Mouse (Mus musculus): Measurements from ENCODE around the gene Dhx15. TPM values are rescaled to one million over a fixed set of nuclear protein-coding genes. Genes with fewer than 3 reads are reported as not detected.
A peak's percentile ranks its signal among the peaks of the same experiment; 100 is the strongest.

The Dhx15 gene
- total and polyA plus RNA-seq, 2 experiments, result 16.4 to 65.7 TPM

GRCm38 (mm10) chr5:52119192-52119591 lies 71.1 kb downstream of the Dhx15 start:
- Histone ChIP-seq H3K4me3 (ENCODE audit: insufficient read depth, low read depth, low read length) (no peak overlapping the region), H3K79me2 (ENCODE audit: control insufficient read depth, insufficient read depth, low read length) (no peaks in the 10 kb centered on the region), H3K27me3 (ENCODE audit: control insufficient read depth, insufficient read depth, low read length) (peaks cover 18% of the 10 kb centered on the region), H3K27ac (replicated peaks; ENCODE audit: insufficient read depth, low read depth, low read length) (no peak overlapping the region), H3K9ac (ENCODE audit: low read depth, low read length) (no peak overlapping the region), H3K4me1 (ENCODE audit: control insufficient read depth, insufficient read depth, low read length) (no peaks in the 10 kb centered on the region; the same call in 1 of the 2 replicates), H3K36me3 (ENCODE audit: control insufficient read depth, insufficient read depth, low read length) (no peaks in the 10 kb centered on the region)
- WGBS, result 88% methylated on average over 2 of the region's 2 CpGs
- no peak for DNase-seq (ENCODE audit: extremely low read depth, low read depth, low spot score)
- TF ChIP-seq CTCF (IDR thresholded peaks at IDR 0.05; ENCODE audit: low read depth, low read length) (no peak), POLR2A (IDR thresholded peaks at IDR 0.05; ENCODE audit: extremely low read depth, insufficient read depth, low read length) (no peak)

- no peaks in the 10 kb centered on the region for H3K79me2 ChIP-seq (ENCODE audit: control insufficient read depth, insufficient read depth, low read length)
- DNase-seq (ENCODE audit: extremely low read depth, low read depth, low spot score), result no peak
- 87% methylated on average over 4 of the region's 4 CpGs for WGBS
- H3K4me3 ChIP-seq (ENCODE audit: insufficient read depth, low read depth, low read length), result no peak overlapping the region
- H3K36me3 ChIP-seq (ENCODE audit: control insufficient read depth, insufficient read depth, low read length), result no peaks in the 10 kb centered on the region
- H3K27ac ChIP-seq (replicated peaks; ENCODE audit: insufficient read depth, low read depth, low read length), result no peak overlapping the region
- TF ChIP-seq CTCF (IDR thresholded peaks at IDR 0.05; ENCODE audit: low read depth, low read length) (no peak), POLR2A (IDR thresholded peaks at IDR 0.05; ENCODE audit: extremely low read depth, insufficient read depth, low read length) (no peak)
- no peaks in the 10 kb centered on the region; the same call in 1 of the 2 replicates for H3K4me1 ChIP-seq (ENCODE audit: control insufficient read depth, insufficient read depth, low read length)
- peaks cover 27% of the 10 kb centered on the region for H3K27me3 ChIP-seq (ENCODE audit: control insufficient read depth, insufficient read depth, low read length)
- H3K9ac ChIP-seq (ENCODE audit: low read depth, low read length), result no peak overlapping the region
Observed at GRCm38 (mm10) chr5:52117829-52118228, 72.5 kb downstream of the Dhx15 start.

- no peak overlapping the region for H3K27ac ChIP-seq (replicated peaks; ENCODE audit: insufficient read depth, low read depth, low read length)
- no peaks in the 10 kb centered on the region for H3K36me3 ChIP-seq (ENCODE audit: control insufficient read depth, insufficient read depth, low read length)
- H3K27me3 ChIP-seq (ENCODE audit: control insufficient read depth, insufficient read depth, low read length), result peaks cover 27% of the 10 kb centered on the region
- no peaks in the 10 kb centered on the region for H3K79me2 ChIP-seq (ENCODE audit: control insufficient read depth, insufficient read depth, low read length)
- DNase-seq (ENCODE audit: extremely low read depth, low read depth, low spot score), result no peak
- H3K4me3 ChIP-seq (ENCODE audit: insufficient read depth, low read depth, low read length), result no peak overlapping the region
- 7% methylated on average over 17 of the region's 17 CpGs for WGBS
- TF ChIP-seq CTCF (IDR thresholded peaks at IDR 0.05; ENCODE audit: low read depth, low read length), result no peak
- no peak for TF ChIP-seq POLR2A (IDR thresholded peaks at IDR 0.05; ENCODE audit: extremely low read depth, insufficient read depth, low read length)
- H3K9ac ChIP-seq (ENCODE audit: low read depth, low read length), result no peak overlapping the region
- no peaks in the 10 kb centered on the region; the same call in 1 of the 2 replicates for H3K4me1 ChIP-seq (ENCODE audit: control insufficient read depth, insufficient read depth, low read length)
Observed at GRCm38 (mm10) chr5:52116404-52116803, 73.9 kb downstream of the Dhx15 start.

GRCm38 (mm10) chr5:52115821-52116317 lies 74.4 kb downstream of the Dhx15 start:
- Histone ChIP-seq H3K4me3 (ENCODE audit: insufficient read depth, low read depth, low read length) (peak overlapping the region; percentile 69), H3K36me3 (ENCODE audit: control insufficient read depth, insufficient read depth, low read length) (no peaks in the 10 kb centered on the region), H3K79me2 (ENCODE audit: control insufficient read depth, insufficient read depth, low read length) (no peaks in the 10 kb centered on the region), H3K27ac (replicated peaks; ENCODE audit: insufficient read depth, low read depth, low read length) (no peak overlapping the region), H3K27me3 (ENCODE audit: control insufficient read depth, insufficient read depth, low read length) (peaks cover 27% of the 10 kb centered on the region), H3K4me1 (ENCODE audit: control insufficient read depth, insufficient read depth, low read length) (no peaks in the 10 kb centered on the region; the same call in 1 of the 2 replicates), H3K9ac (ENCODE audit: low read depth, low read length) (peak overlapping the region; percentile 33; the same call in 1 of the 2 replicates)
- DNase-seq (ENCODE audit: extremely low read depth, low read depth, low spot score), result peak; percentile 5
- WGBS, result under 1% methylated on average over 43 of the region's 53 CpGs
- peak; percentile 52 for TF ChIP-seq CTCF (IDR thresholded peaks at IDR 0.05; ENCODE audit: low read depth, low read length)
- TF ChIP-seq POLR2A (IDR thresholded peaks at IDR 0.05; ENCODE audit: extremely low read depth, insufficient read depth, low read length), result no peak

GRCm38 (mm10) chr5:52114751-52115451 lies 75.4 kb downstream of the Dhx15 start:
- H3K4me1 ChIP-seq (ENCODE audit: control insufficient read depth, insufficient read depth, low read length), result no peaks in the 10 kb centered on the region; the same call in 1 of the 2 replicates
- H3K36me3 ChIP-seq (ENCODE audit: control insufficient read depth, insufficient read depth, low read length), result no peaks in the 10 kb centered on the region
- H3K4me3 ChIP-seq (ENCODE audit: insufficient read depth, low read depth, low read length), result no peak overlapping the region; the same call in 1 of the 2 replicates
- TF ChIP-seq POLR2A (IDR thresholded peaks at IDR 0.05; ENCODE audit: extremely low read depth, insufficient read depth, low read length) (no peak), CTCF (IDR thresholded peaks at IDR 0.05; ENCODE audit: low read depth, low read length) (no peak)
- WGBS, result 2% methylated on average over 48 of the region's 48 CpGs
- H3K9ac ChIP-seq (ENCODE audit: low read depth, low read length), result no peak overlapping the region
- no peak for DNase-seq (ENCODE audit: extremely low read depth, low read depth, low spot score)
- no peaks in the 10 kb centered on the region for H3K79me2 ChIP-seq (ENCODE audit: control insufficient read depth, insufficient read depth, low read length)
- H3K27ac ChIP-seq (replicated peaks; ENCODE audit: insufficient read depth, low read depth, low read length), result no peak overlapping the region
- H3K27me3 ChIP-seq (ENCODE audit: control insufficient read depth, insufficient read depth, low read length), result peaks cover 27% of the 10 kb centered on the region
